Mouse (Mus musculus) bone marrow, adult 2 months (tissue): ENCODE measurements at regions not wholly inside any gene's neighbourhood (a gene's known extent, or its start where the extent isn't known, plus 50 kb on each side); places are given as distances from the start of the nearest gene placed in this dataset.

Experiments
- CTCF ChIP-seq: fragments of 200-500 bp; IDR thresholded peaks from 2 replicates; pipeline ENCODE4 v1.5.1; 2011; ENCODE audit warnings: low read length, control low read depth; ENCODE audit not compliant: control insufficient read depth, insufficient read depth
- POLR2A ChIP-seq: fragments of 200-500 bp; IDR thresholded peaks from 2 replicates; pipeline ENCODE4 v1.6.1; 2011; ENCODE audit warnings: low read depth, mild to moderate bottlenecking, control low read depth, low read length, borderline replicate concordance; ENCODE audit not compliant: control insufficient read depth

- TF ChIP-seq POLR2A = no peak
- no peak for TF ChIP-seq CTCF
Measured at GRCm38 (mm10) chr10:120720981-120721380, 177.9 kb downstream of the Msrb3 start.
